Mouse (Mus musculus) thymus, postnatal 25 days (tissue): ENCODE measurements at regions not wholly inside any gene's neighbourhood (a gene's known extent, or its start where the extent isn't known, plus 50 kb on each side); places are given as distances from the start of the nearest gene placed in this dataset.

Experiments used
- DNase-seq: peaks from one replicate; pipeline ENCODE4 v3.0.0; 2022

- DNase-seq = no peak
Observed at GRCm38 (mm10) chr3:83556788-83557515, 209.2 kb upstream of the Sfrp2 start.

- no peak for DNase-seq
Observed at GRCm38 (mm10) chr3:83562026-83562425, 204.1 kb upstream of the Sfrp2 start.

- DNase-seq = no peak
Observed at GRCm38 (mm10) chr3:83575526-83575925, 190.6 kb upstream of the Sfrp2 start.

- no peak for DNase-seq
Observed at GRCm38 (mm10) chr3:83576155-83576554, 190.0 kb upstream of the Sfrp2 start.

- DNase-seq = no peak
Observed at GRCm38 (mm10) chr3:83580766-83581165, 185.4 kb upstream of the Sfrp2 start.

GRCm38 (mm10) chr3:83582256-83582655 lies 183.9 kb upstream of the Sfrp2 start:
- DNase-seq = no peak

GRCm38 (mm10) chr3:83583071-83583672 lies 182.9 kb upstream of the Sfrp2 start:
- no peak for DNase-seq

GRCm38 (mm10) chr3:83586086-83586485 lies 180.0 kb upstream of the Sfrp2 start:
- DNase-seq = no peak

- DNase-seq = no peak
Observed at GRCm38 (mm10) chr3:83586551-83586950, 179.6 kb upstream of the Sfrp2 start.

GRCm38 (mm10) chr3:83589127-83589526 lies 177.0 kb upstream of the Sfrp2 start:
- DNase-seq = no peak

- DNase-seq = no peak
Observed at GRCm38 (mm10) chr3:83591206-83591605, 174.9 kb upstream of the Sfrp2 start.

- no peak for DNase-seq
Observed at GRCm38 (mm10) chr3:83593321-83593720, 172.8 kb upstream of the Sfrp2 start.

- DNase-seq = no peak
Observed at GRCm38 (mm10) chr3:83601506-83601905, 164.6 kb upstream of the Sfrp2 start.

GRCm38 (mm10) chr3:83609095-83609770 lies 156.9 kb upstream of the Sfrp2 start:
- DNase-seq = no peak

- no peak for DNase-seq
Observed at GRCm38 (mm10) chr3:83620435-83620834, 145.7 kb upstream of the Sfrp2 start.

GRCm38 (mm10) chr3:83633032-83633431 lies 133.1 kb upstream of the Sfrp2 start:
- DNase-seq = no peak

GRCm38 (mm10) chr3:83640433-83640832 lies 125.7 kb upstream of the Sfrp2 start:
- no peak for DNase-seq

- DNase-seq = no peak
Observed at GRCm38 (mm10) chr3:83663716-83664115, 102.4 kb upstream of the Sfrp2 start.

GRCm38 (mm10) chr3:83676147-83676546 lies 90.0 kb upstream of the Sfrp2 start:
- no peak for DNase-seq

GRCm38 (mm10) chr3:83686611-83687010 lies 79.5 kb upstream of the Sfrp2 start:
- DNase-seq = no peak

GRCm38 (mm10) chr3:83687503-83687902 lies 78.6 kb upstream of the Sfrp2 start:
- no peak for DNase-seq

- no peak for DNase-seq
Observed at GRCm38 (mm10) chr3:83689068-83689976, 76.8 kb upstream of the Sfrp2 start.

GRCm38 (mm10) chr3:83694505-83694904 lies 71.6 kb upstream of the Sfrp2 start:
- no peak for DNase-seq
